Mouse (Mus musculus): ENCODE results near the gene Fnd3c2. TPM values are rescaled to one million over a fixed set of nuclear protein-coding genes. Genes with fewer than 3 reads are reported as not detected.
"Not testable (repeated sequence)": the region's sequence is repeated elsewhere in the genome, so short reads cannot be mapped to it uniquely, and the experiment has no call there.

The Fnd3c2 gene
- polyA plus RNA-seq (2014; fragmentation: Nextera tagmentation; extraction: Ambion mirVana) = not detected in 2 replicates

- H3K27ac ChIP-seq (ENCODE audit: low read depth, low read length) = no peak within 1 kb of the TSS
- no peaks in the 10 kb centered on the region for H3K9me3 ChIP-seq (replicated peaks; ENCODE audit: control insufficient read depth, low read length)
- H3K4me3 ChIP-seq (ENCODE audit: low read depth, low read length) = no peak within 1 kb of the TSS
- no peaks in the 10 kb centered on the region for H3K36me3 ChIP-seq (ENCODE audit: control insufficient read depth, insufficient read depth, low read length)
- no peaks in the 10 kb centered on the region for H3K4me1 ChIP-seq (ENCODE audit: control insufficient read depth, insufficient read depth, low read length)
- H3K4me2 ChIP-seq = no peak within 1 kb of the TSS
- 78% methylated on average over 4 of the region's 4 CpGs for WGBS (ENCODE audit: insufficient replicate concordance)
- H3K9ac ChIP-seq (ENCODE audit: low read depth, low read length) = no peak within 1 kb of the TSS
- ATAC-seq (replicated peaks; ENCODE audit: insufficient number of reproducible peaks, low FRiP score, low TSS enrichment) = no peak
- H3K27me3 ChIP-seq (ENCODE audit: control insufficient read depth, insufficient read depth, low read length) = no peaks in the 10 kb centered on the region
Measured at GRCm38 (mm10) chrX:106255276-106255675, at the start of gene Fnd3c2. Fnd3c2 (minus strand) TSS chrX:106255376.

- Histone ChIP-seq H3K36me3 (ENCODE audit: control insufficient read depth, insufficient read depth, low read length) (no peaks in the 10 kb centered on the region), H3K27me3 (ENCODE audit: control insufficient read depth, insufficient read depth, low read length) (no peaks in the 10 kb centered on the region), H3K4me3 (ENCODE audit: low read depth, low read length) (no peak overlapping the region), H3K9ac (ENCODE audit: low read depth, low read length) (no peak overlapping the region), H3K9me3 (replicated peaks; ENCODE audit: control insufficient read depth, low read length) (no peaks in the 10 kb centered on the region), H3K4me1 (ENCODE audit: control insufficient read depth, insufficient read depth, low read length) (no peaks in the 10 kb centered on the region), H3K4me2 (no peak overlapping the region), H3K27ac (ENCODE audit: low read depth, low read length) (no peak overlapping the region)
- ATAC-seq (replicated peaks; ENCODE audit: insufficient number of reproducible peaks, low FRiP score, low TSS enrichment) = no peak
- WGBS (ENCODE audit: insufficient replicate concordance) = 74% methylated on average over 2 of the region's 2 CpGs
Measured at GRCm38 (mm10) chrX:106284441-106284840, 29.3 kb upstream of the Fnd3c2 start.

- Histone ChIP-seq H3K9ac (ENCODE audit: low read depth, low read length) (peak within 1 kb of the TSS; percentile 78; the same call in 1 of the 2 replicates), H3K9me3 (replicated peaks; ENCODE audit: control insufficient read depth, low read length) (no peaks in the 10 kb centered on the region), H3K4me2 (peak within 1 kb of the TSS; percentile 60), H3K4me1 (ENCODE audit: control insufficient read depth, insufficient read depth, low read length) (no peaks in the 10 kb centered on the region), H3K36me3 (ENCODE audit: control insufficient read depth, insufficient read depth, low read length) (no peaks in the 10 kb centered on the region), H3K27me3 (ENCODE audit: control insufficient read depth, insufficient read depth, low read length) (no peaks in the 10 kb centered on the region), H3K27ac (ENCODE audit: low read depth, low read length) (no peak within 1 kb of the TSS), H3K4me3 (ENCODE audit: low read depth, low read length) (peak within 1 kb of the TSS; percentile 59; the same call in 1 of the 2 replicates)
- no peak for ATAC-seq (replicated peaks; ENCODE audit: insufficient number of reproducible peaks, low FRiP score, low TSS enrichment)
- 82% methylated on average over 23 of the region's 25 CpGs for WGBS (ENCODE audit: insufficient replicate concordance)
Measured at GRCm38 (mm10) chrX:106221058-106221457, 34.1 kb downstream of the Fnd3c2 start, which contains the start of gene Taf9b. Taf9b (minus strand) TSS chrX:106221158.

- ATAC-seq (replicated peaks; ENCODE audit: insufficient number of reproducible peaks, low FRiP score, low TSS enrichment) = peak; percentile 86
- H3K9me3 ChIP-seq (replicated peaks; ENCODE audit: control insufficient read depth, low read length) = no peaks in the 10 kb centered on the region
- peak overlapping the region; percentile 60 for H3K4me2 ChIP-seq
- 16% methylated on average over 55 of the region's 60 CpGs for WGBS (ENCODE audit: insufficient replicate concordance)
- H3K27me3 ChIP-seq (ENCODE audit: control insufficient read depth, insufficient read depth, low read length) = no peaks in the 10 kb centered on the region
- H3K27ac ChIP-seq (ENCODE audit: low read depth, low read length) = no peak overlapping the region
- H3K4me1 ChIP-seq (ENCODE audit: control insufficient read depth, insufficient read depth, low read length) = no peaks in the 10 kb centered on the region
- peak overlapping the region; percentile 78 for H3K9ac ChIP-seq (ENCODE audit: low read depth, low read length)
- H3K4me3 ChIP-seq (ENCODE audit: low read depth, low read length) = peak overlapping the region; percentile 59
- H3K36me3 ChIP-seq (ENCODE audit: control insufficient read depth, insufficient read depth, low read length) = no peaks in the 10 kb centered on the region
Measured at GRCm38 (mm10) chrX:106219171-106220032, 35.8 kb downstream of the Fnd3c2 start.

- no peak overlapping the region for H3K27ac ChIP-seq (ENCODE audit: low read depth, low read length)
- H3K9me3 ChIP-seq (replicated peaks; ENCODE audit: control insufficient read depth, low read length) = no peaks in the 10 kb centered on the region
- H3K4me3 ChIP-seq (ENCODE audit: low read depth, low read length) = no peak overlapping the region
- H3K36me3 ChIP-seq (ENCODE audit: control insufficient read depth, insufficient read depth, low read length) = no peaks in the 10 kb centered on the region
- H3K27me3 ChIP-seq (ENCODE audit: control insufficient read depth, insufficient read depth, low read length) = no peaks in the 10 kb centered on the region
- no peaks in the 10 kb centered on the region for H3K4me1 ChIP-seq (ENCODE audit: control insufficient read depth, insufficient read depth, low read length)
- ATAC-seq (replicated peaks; ENCODE audit: insufficient number of reproducible peaks, low FRiP score, low TSS enrichment) = no peak
- H3K4me2 ChIP-seq = no peak overlapping the region
- WGBS (ENCODE audit: insufficient replicate concordance) = 80% methylated on average over 2 of the region's 2 CpGs
- no peak overlapping the region for H3K9ac ChIP-seq (ENCODE audit: low read depth, low read length)
Measured at GRCm38 (mm10) chrX:106209100-106209499, 46.1 kb downstream of the Fnd3c2 start.

- Histone ChIP-seq H3K27me3 (ENCODE audit: control insufficient read depth, insufficient read depth, low read length) (no peaks in the 10 kb centered on the region), H3K9me3 (replicated peaks; ENCODE audit: control insufficient read depth, low read length) (no peaks in the 10 kb centered on the region), H3K4me1 (ENCODE audit: control insufficient read depth, insufficient read depth, low read length) (no peaks in the 10 kb centered on the region), H3K4me3 (ENCODE audit: low read depth, low read length) (no peak overlapping the region), H3K27ac (ENCODE audit: low read depth, low read length) (no peak overlapping the region), H3K36me3 (ENCODE audit: control insufficient read depth, insufficient read depth, low read length) (peaks cover 9% of the 10 kb centered on the region), H3K9ac (ENCODE audit: low read depth, low read length) (no peak overlapping the region), H3K4me2 (no peak overlapping the region)
- no peak for ATAC-seq (replicated peaks; ENCODE audit: insufficient number of reproducible peaks, low FRiP score, low TSS enrichment)
- WGBS (ENCODE audit: insufficient replicate concordance) = 80% methylated on average over 5 of the region's 5 CpGs
Measured at GRCm38 (mm10) chrX:106198904-106199303, 56.3 kb downstream of the Fnd3c2 start.

- Histone ChIP-seq H3K36me3 (ENCODE audit: control insufficient read depth, insufficient read depth, low read length) (peaks cover 9% of the 10 kb centered on the region), H3K4me2 (no peak overlapping the region)
Measured at GRCm38 (mm10) chrX:106197308-106197707, 57.9 kb downstream of the Fnd3c2 start.

GRCm38 (mm10) chrX:106194361-106194760 lies 60.8 kb downstream of the Fnd3c2 start:
- not testable (repeated sequence) for H3K9me3 ChIP-seq (replicated peaks; ENCODE audit: control insufficient read depth, low read length); ATAC-seq (replicated peaks; ENCODE audit: insufficient number of reproducible peaks, low FRiP score, low TSS enrichment); H3K27ac ChIP-seq (ENCODE audit: low read depth, low read length); H3K27me3 ChIP-seq (ENCODE audit: control insufficient read depth, insufficient read depth, low read length); H3K4me3 ChIP-seq (ENCODE audit: low read depth, low read length); H3K4me1 ChIP-seq (ENCODE audit: control insufficient read depth, insufficient read depth, low read length); H3K36me3 ChIP-seq (ENCODE audit: control insufficient read depth, insufficient read depth, low read length); H3K4me2 ChIP-seq; H3K9ac ChIP-seq (ENCODE audit: low read depth, low read length)
- 80% methylated on average over 5 of the region's 6 CpGs for WGBS (ENCODE audit: insufficient replicate concordance)

More at GRCm38 (mm10) chrX:106197308-106197707, 57.9 kb downstream of the Fnd3c2 start:
- WGBS (ENCODE audit: insufficient replicate concordance) = 69% methylated on average over 5 of the region's 5 CpGs
- H3K9me3 ChIP-seq (replicated peaks; ENCODE audit: control insufficient read depth, low read length) = no peaks in the 10 kb centered on the region
- no peaks in the 10 kb centered on the region for H3K27me3 ChIP-seq (ENCODE audit: control insufficient read depth, insufficient read depth, low read length)
- H3K4me1 ChIP-seq (ENCODE audit: control insufficient read depth, insufficient read depth, low read length) = no peaks in the 10 kb centered on the region
- no peak for ATAC-seq (replicated peaks; ENCODE audit: insufficient number of reproducible peaks, low FRiP score, low TSS enrichment)
- no peak overlapping the region for H3K27ac ChIP-seq (ENCODE audit: low read depth, low read length)
- H3K9ac ChIP-seq (ENCODE audit: low read depth, low read length) = no peak overlapping the region
- H3K4me3 ChIP-seq (ENCODE audit: low read depth, low read length) = no peak overlapping the region
